Mouse (Mus musculus) forelimb bud, embryonic 11.5 days (tissue): ENCODE measurements around the gene Fbxo48.

Source experiments
- DNase-seq: peaks from one replicate; pipeline ENCODE4 v3.0.0-alpha.2; 2012; ENCODE audit warnings: low read depth, low spot score

Fbxo48 gene

GRCm38 (mm10) chr11:16950976-16951760 is at the start of gene Fbxo48:
TSS of gene Fbxo48 (plus strand) at chr11:16951375.
- peak; percentile 98 for DNase-seq

DNA sequence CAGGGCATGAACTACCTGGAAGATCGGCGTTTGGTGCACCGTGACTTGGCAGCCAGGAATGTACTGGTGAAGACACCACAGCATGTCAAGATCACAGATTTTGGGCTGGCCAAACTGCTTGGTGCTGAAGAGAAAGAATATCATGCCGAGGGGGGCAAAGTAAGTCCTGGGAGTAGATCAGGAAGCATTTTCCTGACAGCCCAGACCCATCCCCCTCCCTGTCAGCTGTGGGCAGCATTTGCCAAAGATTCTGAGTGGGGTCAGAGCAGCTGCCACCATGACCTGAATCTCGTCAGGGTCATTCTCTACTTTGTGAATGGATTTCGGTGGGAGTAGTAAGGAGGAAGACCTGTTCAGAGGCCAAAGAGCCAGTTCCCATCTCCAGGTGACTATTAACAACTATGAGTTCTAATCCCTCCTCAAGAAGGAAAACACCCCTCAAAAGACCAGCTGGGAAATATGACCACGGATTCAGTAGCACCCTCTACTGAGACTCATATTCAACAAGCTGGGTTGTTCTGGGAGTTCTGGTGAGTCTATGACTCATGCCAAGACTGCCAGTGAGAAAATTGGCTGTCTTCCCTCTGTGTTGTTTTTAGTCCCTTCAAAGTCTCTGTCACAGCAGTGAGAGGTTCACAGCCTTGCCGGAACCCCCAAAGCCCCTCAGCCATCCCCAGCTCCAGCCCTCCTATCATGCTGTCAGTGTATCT is 46.7 kb upstream of the Fbxo48 start:
- no peak for DNase-seq

DNA sequence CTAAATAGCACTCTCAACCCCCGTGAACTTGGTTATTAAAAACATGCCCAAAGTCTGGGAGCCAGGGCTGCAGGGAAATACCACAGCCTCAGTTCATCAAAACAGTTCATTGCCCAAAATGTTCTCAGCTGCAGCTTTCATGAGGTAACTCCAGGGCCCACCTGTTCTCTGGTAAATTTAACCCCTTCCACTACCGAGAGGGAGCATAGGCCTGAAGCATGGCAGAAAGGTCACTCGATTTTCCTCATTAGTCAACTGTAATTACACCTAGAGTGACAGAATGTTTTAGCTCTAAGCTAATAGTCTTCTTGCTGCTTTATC is 46.2 kb upstream of the Fbxo48 start:
- DNase-seq, result peak; percentile 17

DNA sequence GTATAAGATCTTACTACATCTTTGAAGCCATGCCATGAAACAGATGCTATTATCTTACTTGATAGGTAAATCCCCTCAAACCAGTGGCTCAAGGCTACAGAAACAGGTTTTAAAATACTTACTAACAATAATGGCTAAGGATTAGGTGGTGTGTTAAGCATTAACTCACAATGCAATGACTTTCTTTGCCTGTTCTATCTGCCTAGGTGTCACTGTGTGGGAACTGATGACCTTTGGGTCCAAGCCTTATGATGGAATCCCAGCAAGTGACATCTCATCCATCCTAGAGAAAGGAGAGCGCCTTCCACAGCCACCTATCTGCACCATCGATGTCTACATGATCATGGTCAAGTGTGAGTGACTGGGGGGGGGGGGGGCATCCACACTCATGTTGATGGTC is 44.6 kb upstream of the Fbxo48 start:
- DNase-seq, result no peak

- DNase-seq, result no peak
These were observed 43.6 kb upstream of the Fbxo48 start for GRCm38 (mm10) chr11:16907517-16908129.

GRCm38 (mm10) chr11:16914756-16915155 is 36.4 kb upstream of the Fbxo48 start:
- no peak for DNase-seq

- no peak for DNase-seq
These were observed 35.3 kb upstream of the Fbxo48 start for GRCm38 (mm10) chr11:16915850-16916249.

DNA sequence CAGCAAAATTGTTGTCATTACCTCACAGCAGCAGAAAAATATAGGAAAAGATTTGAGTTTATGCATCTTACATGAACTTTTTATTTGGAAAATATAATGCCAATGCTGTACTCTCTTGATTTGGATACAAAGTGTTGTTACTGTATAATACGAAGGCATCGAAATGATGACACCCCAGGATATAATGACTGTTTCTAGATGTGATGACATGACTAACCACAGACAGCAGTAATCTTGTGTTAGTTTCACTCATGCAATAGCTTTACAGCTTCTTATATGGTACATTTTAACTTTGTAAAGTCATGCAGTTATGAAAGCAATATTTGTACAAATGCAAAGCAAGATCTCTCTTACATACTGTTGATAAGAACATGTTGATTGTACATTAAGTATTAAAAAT is 33.7 kb upstream of the Fbxo48 start:
- DNase-seq, result no peak

GRCm38 (mm10) chr11:16932159-16932558 is 19.0 kb upstream of the Fbxo48 start:
- no peak for DNase-seq

GRCm38 (mm10) chr11:16935577-16936236 is 15.5 kb upstream of the Fbxo48 start:
- DNase-seq, result no peak

- DNase-seq, result no peak
These were observed 9.9 kb upstream of the Fbxo48 start for GRCm38 (mm10) chr11:16941103-16941793.

DNA sequence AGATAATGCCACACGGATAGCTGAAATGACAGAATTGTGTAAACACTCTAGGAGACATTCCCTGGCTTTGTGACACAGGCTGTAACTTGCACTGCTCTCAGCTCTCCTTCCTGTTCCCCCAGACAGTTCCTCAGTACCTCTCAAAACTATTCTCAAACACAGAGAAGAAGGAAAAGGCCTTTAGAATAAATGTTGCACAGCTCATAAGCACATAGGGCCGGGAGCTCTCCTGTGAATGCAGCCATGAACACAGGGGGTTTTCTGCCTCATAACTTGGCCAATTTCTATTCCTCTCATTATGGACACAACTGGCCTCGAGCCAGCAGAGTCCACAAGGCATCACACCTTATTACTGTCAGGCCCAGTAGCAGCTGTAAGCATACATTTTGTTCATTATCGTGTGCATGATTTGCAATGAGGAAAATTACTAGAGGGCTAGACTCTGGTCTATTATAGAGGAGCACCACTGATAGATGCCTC is 9.2 kb upstream of the Fbxo48 start:
- no peak for DNase-seq

- no peak for DNase-seq
These were observed 8.2 kb upstream of the Fbxo48 start for GRCm38 (mm10) chr11:16943016-16943415.

DNA sequence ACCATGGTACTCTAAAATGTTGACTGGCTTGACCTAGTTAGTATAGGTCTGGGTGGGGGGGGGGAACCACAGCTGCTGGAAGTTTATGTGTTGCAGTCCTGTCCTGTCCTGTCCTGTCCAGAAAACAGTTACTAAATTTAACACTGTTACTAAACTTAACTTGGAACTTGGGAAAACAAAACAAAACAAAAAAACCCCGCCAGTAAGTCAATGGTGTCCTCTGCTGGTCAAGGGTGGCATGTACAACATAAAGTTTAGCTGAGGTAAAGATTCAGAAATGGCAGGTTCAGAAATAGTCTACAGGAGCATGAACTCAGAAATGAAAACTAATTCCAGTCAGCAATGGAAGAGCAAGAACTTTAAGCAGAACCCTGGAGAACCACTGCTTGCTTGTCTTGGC is 2.4 kb upstream of the Fbxo48 start:
- DNase-seq, result no peak

DNA sequence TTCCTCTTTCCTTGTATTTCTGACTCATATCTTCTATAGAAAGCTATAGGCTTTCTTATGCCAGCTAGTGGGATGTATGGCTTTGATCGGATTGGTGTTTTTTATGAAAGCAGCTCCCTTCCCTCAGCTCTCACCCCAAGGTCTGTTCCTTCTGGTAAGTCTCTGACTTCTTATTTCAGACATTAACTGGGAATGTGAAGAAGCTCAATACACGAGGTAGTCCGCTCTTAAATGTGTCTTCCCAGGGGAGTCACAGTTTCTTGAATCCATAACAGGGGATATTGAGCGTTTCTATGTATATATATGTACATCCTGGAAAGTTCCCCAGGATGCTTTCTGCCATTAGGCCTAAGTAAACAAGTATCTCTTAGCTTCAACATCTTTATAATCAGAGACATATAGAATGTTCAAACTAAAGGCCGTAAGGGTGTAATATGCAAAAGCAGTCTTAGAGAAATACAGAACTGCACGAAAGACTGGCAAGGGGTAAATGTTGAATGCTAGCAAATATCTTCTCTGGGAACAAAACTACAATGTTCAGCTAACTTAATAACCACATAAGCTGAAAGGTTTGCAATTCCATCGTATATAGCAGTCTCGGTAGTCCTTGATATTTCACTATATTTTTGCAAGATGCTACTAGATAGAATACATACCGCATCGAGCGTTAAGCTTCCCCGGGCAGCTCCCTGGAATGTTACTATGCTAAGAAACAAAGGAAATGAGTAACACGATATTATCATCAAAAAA is 774 bp upstream of the Fbxo48 start:
- DNase-seq, result no peak

GRCm38 (mm10) chr11:16951761-16952010 is 511 bp downstream of the Fbxo48 start:
- DNase-seq, result no peak

GRCm38 (mm10) chr11:16956115-16956862 is 5.1 kb downstream of the Fbxo48 start:
- DNase-seq, result no peak

DNA sequence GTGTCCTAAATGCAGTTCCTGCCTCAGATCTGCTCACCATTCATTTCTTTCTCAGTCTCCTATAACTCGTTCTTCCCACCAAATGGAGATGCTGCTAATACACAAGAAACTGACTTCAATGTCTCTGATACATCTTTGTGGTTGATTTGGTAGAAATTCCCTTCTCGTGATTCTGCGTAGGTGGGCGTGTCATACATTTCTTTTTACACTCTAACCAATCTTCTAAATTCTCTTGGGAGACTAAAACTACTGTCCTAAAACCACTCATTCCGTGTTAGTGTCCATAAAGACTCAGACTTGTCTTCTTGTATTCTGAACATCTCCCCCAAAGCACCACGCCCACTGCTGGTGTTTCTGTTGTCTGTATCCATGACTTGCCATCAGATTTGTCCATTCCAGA is 5.9 kb downstream of the Fbxo48 start:
- DNase-seq, result no peak

DNA sequence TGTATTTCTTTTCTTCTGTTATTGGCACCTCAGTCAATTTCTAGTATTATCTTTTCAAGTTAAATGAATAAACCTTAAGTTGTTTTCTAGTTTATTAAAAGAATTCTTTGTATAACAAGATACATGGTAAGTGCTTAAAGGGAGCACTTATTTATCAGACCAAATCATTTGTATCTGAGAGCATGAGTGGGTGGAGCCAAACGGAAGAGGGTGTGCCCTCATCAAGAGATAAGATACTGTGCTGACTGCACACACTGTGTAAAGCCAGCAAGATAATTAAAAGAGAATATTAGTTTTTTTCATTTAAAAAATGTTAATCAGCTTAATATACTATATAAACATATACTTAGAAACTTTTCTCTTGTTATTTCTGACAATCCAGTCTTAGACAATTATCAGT is 7.3 kb downstream of the Fbxo48 start:
- DNase-seq, result no peak

DNA sequence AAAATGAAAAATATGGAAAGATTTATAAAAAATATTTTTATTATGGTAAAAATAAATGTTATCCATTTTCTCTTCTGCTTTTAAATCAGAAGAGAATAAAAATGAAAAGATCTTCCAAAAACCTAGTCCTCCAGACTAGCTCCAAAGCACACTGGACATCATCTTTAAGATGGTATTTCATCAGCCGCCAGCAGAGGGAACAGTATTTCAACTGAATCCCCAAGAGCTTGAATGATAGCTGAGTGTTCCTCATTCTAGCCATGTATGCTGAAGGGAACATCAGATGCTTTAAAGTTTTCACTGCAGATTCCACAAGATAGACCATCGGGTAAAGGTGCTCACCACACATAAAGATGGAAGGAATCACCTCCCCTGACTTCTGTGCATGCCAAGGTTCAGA is 16.6 kb downstream of the Fbxo48 start:
- DNase-seq, result no peak
